Mouse (Mus musculus) spleen, postnatal 4 days (tissue): Measurements from ENCODE around the gene Parp16.

Experiments used
- DNase-seq, 2 experiments: peaks; one replicate each; pipeline ENCODE4 v3.0.0; 2022; ENCODE audit warnings: low spot score in 2 of 2

Parp16 gene

GRCm38 (mm10) chr9:65195053-65195452, at the start of gene Parp16:
Parp16 (plus strand) TSS chr9:65195353.
- no peak for DNase-seq

- no peak for DNase-seq
Measured at GRCm38 (mm10) chr9:65146001-65146400, 49.2 kb upstream of the Parp16 start.

- no peak for DNase-seq
Measured at GRCm38 (mm10) chr9:65148507-65148906, 46.6 kb upstream of the Parp16 start.

- DNase-seq, result no peak
Measured at GRCm38 (mm10) chr9:65152711-65153330, 42.3 kb upstream of the Parp16 start.

GRCm38 (mm10) chr9:65153331-65153711, 41.8 kb upstream of the Parp16 start:
- no peak for DNase-seq

- no peak for DNase-seq
Measured at GRCm38 (mm10) chr9:65154692-65155455, 40.3 kb upstream of the Parp16 start.

- no peak for DNase-seq
Measured at GRCm38 (mm10) chr9:65156604-65157003, 38.5 kb upstream of the Parp16 start.

GRCm38 (mm10) chr9:65157631-65158030, 37.5 kb upstream of the Parp16 start:
- DNase-seq, result no peak

- DNase-seq, result no peak
Measured at GRCm38 (mm10) chr9:65161188-65161587, 34.0 kb upstream of the Parp16 start.

- DNase-seq, result no peak
Measured at GRCm38 (mm10) chr9:65161881-65162280, 33.3 kb upstream of the Parp16 start.

- no peak for DNase-seq
Measured at GRCm38 (mm10) chr9:65162711-65163639, 32.2 kb upstream of the Parp16 start.

- no peak for DNase-seq
Measured at GRCm38 (mm10) chr9:65164870-65165269, 30.3 kb upstream of the Parp16 start.

- DNase-seq, result no peak
Measured at GRCm38 (mm10) chr9:65166386-65166785, 28.8 kb upstream of the Parp16 start.

GRCm38 (mm10) chr9:65168534-65168933, 26.6 kb upstream of the Parp16 start:
- DNase-seq, result no peak

GRCm38 (mm10) chr9:65168952-65169351, 26.2 kb upstream of the Parp16 start:
- DNase-seq, result no peak

- no peak for DNase-seq
Measured at GRCm38 (mm10) chr9:65172654-65173053, 22.5 kb upstream of the Parp16 start.

GRCm38 (mm10) chr9:65175234-65175938, 19.8 kb upstream of the Parp16 start:
- no peak for DNase-seq

- no peak for DNase-seq
Measured at GRCm38 (mm10) chr9:65175939-65176871, 18.9 kb upstream of the Parp16 start.

GRCm38 (mm10) chr9:65177497-65177896, 17.7 kb upstream of the Parp16 start:
- DNase-seq, result no peak

- DNase-seq, result no peak
Measured at GRCm38 (mm10) chr9:65177912-65178311, 17.2 kb upstream of the Parp16 start.
